Mouse (Mus musculus) CH12.LX (cell line): ENCODE measurements at regions not wholly inside any gene's neighbourhood (a gene's known extent, or its start where the extent isn't known, plus 50 kb on each side); places are given as distances from the start of the nearest gene placed in this dataset.

Experiments used
- CHD1 ChIP-seq: IDR thresholded peaks from 2 replicates; pipeline ENCODE4 v1.6.1; 2012; ENCODE audit warnings: low read depth, low read length, improper control_type of control experiment, inconsistent platforms
- CTCF ChIP-seq, 2 experiments: IDR thresholded peaks in 1 of 2; conservative IDR thresholded peaks in 1 of 2; 2 replicates each; pipeline ENCODE4 v1.5.1; 2011 to 2012; ENCODE audit warnings: low read depth in 2 of 2, low read length in 2 of 2, improper control_type of control experiment in 1 of 2, inconsistent platforms in 1 of 2, mild to moderate bottlenecking in 1 of 2, moderate library complexity in 1 of 2
- E2F4 ChIP-seq: IDR thresholded peaks from 2 replicates; pipeline ENCODE4 v1.6.1; 2011; ENCODE audit warnings: low read depth, low read length, improper control_type of control experiment; ENCODE audit not compliant: insufficient replicate concordance
- ETS1 ChIP-seq: conservative IDR thresholded peaks from 2 replicates; pipeline ENCODE4 v1.6.1; 2012; ENCODE audit warnings: low read depth, mild to moderate bottlenecking, inconsistent platforms, low read length, improper control_type of control experiment, moderate library complexity
- POLR2A ChIP-seq: IDR thresholded peaks from 2 replicates; pipeline ENCODE4 v1.6.1; 2011; ENCODE audit warnings: low read depth, mild to moderate bottlenecking, improper control_type of control experiment, low read length

DNA sequence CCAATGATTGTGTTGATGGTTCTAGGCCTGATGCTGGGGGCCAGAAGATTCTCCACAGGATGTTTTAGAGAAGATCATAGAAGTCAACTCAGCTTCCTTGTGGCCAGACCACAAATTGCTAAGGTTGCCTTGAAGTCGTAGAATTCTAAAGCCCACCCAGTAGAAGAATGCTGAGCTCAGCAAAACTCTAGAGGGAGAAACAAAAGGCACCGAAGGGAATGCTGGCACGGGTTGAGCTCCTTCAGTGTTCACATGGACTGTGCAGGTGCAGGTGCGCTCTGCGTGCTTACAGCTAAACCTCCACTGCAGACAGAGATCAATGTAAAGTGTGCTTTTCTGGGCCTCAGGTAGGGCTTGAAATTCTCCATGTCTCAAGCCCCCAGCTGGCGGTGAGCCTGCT lies 186.9 kb upstream of the Map3k1 start:
- TF ChIP-seq ETS1: no peak
- no peak for TF ChIP-seq E2F4
- TF ChIP-seq CHD1: no peak
- TF ChIP-seq POLR2A: no peak
- no peak for TF ChIP-seq CTCF (conservative IDR thresholded peaks at IDR 0.05 in 1 of 2, IDR thresholded peaks at IDR 0.05 in 1 of 2; ENCODE audit: low read depth in 2 of 2, low read length in 2 of 2)
